8 mouse cellular contexts compared by ENCODE assay signal in the genomic region with DNA sequence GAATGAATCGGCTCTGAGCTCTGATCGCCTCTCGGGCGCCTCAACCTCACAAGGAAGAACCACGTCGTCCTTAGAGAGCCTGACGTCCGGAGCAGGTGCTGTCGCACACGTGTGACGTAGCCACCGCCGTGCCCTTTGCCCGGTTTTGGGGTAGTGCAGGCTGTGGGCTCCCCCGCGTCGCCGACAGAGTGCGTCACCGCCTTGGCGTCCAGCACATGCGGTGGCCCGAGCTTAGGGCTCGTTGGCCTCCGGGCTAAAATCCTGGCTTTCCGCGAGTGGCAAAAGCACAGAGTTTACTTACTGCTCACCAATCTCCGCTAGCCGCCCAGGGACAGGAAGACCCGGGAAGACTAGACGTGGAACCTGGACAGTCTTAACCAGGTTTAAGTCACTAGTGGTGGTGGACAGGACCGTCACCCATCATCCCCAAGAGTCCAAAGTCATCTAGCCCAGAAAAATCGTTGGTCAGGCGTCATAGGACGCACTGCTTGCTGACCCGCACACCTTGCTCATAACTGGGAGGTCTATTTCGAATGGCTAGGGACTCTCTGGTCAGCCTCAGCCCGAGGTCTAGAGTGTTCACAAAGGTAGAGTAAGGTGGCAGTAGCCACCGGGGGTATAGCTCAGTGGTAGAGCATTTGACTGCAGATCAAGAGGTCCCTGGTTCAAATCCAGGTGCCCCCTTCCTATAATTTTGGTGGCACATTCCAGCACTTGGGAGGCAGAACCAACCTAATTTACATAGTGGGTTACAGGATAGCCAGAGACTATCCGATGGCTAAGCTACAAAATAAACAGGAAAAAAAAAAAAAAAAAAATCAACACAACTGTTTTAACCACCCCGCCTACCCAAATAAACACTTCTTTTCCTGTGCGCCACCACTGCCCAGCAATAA. TPM values are rescaled to one million over a fixed set of nuclear protein-coding genes. Genes with fewer than 3 reads are reported as not detected.
DNase-seq lines count a peak whose midpoint lies in the region; ATAC-seq and TF ChIP-seq lines count a peak whose summit lies in the region.

No protein-coding gene starts in this region.

- peaks cover 26% of the 10 kb centered on the region for H3K4me1 ChIP-seq in hindbrain, embryonic 10.5 days (replicated peaks)
- peaks cover 7% of the 10 kb centered on the region; the same call in 1 of the 2 replicates for H3K4me1 ChIP-seq in lung, postnatal 0 days (ENCODE audit: insufficient read depth, low read depth, low read length)

- 0 out of 2 replicates have a peak, but pooled peaks have one; percentile 8 for TF ChIP-seq EP300 in lung, postnatal 0 days (IDR thresholded peaks at IDR 0.05)

- no peaks in the 10 kb centered on the region for H3K27me3 ChIP-seq in hindbrain, embryonic 10.5 days (ENCODE audit: insufficient read depth, poor library complexity, severe bottlenecking)
- no peaks in the 10 kb centered on the region for H3K27me3 ChIP-seq in lung, postnatal 0 days (replicated peaks; ENCODE audit: insufficient read depth, low read length)

- peak; percentile 94 for ATAC-seq in frontal cortex, adult (ENCODE audit: low TSS enrichment)
- peak; percentile 98 for ATAC-seq in lung, postnatal 0 days

- peak overlapping the region; percentile 83 for H3K4me2 ChIP-seq in lung, postnatal 0 days (replicated peaks; ENCODE audit: low read depth, low read length)

- TF ChIP-seq CTCF in lung, postnatal 0 days (IDR thresholded peaks at IDR 0.05): no peak; the same call in 1 of the 2 replicates

- H3K9me3 ChIP-seq in hindbrain, embryonic 10.5 days: no peaks in the 10 kb centered on the region
- no peaks in the 10 kb centered on the region for H3K9me3 ChIP-seq in lung, postnatal 0 days (ENCODE audit: low read length)

- peak overlapping the region; percentile 55 for H3K9ac ChIP-seq in lung, postnatal 0 days (replicated peaks; ENCODE audit: low read depth)

- peak overlapping the region; percentile 88 for H3K27ac ChIP-seq in hindbrain, embryonic 10.5 days
- peak overlapping the region; percentile 73 for H3K27ac ChIP-seq in lung, postnatal 0 days (ENCODE audit: low read length)

- no peaks in the 10 kb centered on the region for H3K36me3 ChIP-seq in hindbrain, embryonic 10.5 days
- H3K36me3 ChIP-seq in lung, postnatal 0 days (ENCODE audit: insufficient read depth, low read length): no peaks in the 10 kb centered on the region

- H3K4me3 ChIP-seq in hindbrain, embryonic 10.5 days: peak overlapping the region; percentile 84
- peak overlapping the region; percentile 69 for H3K4me3 ChIP-seq in lung, postnatal 0 days (ENCODE audit: low read depth, low read length)

- 6% methylated on average over 42 of the region's 42 CpGs for WGBS in hindbrain, embryonic 10.5 days
- 3% methylated on average over 42 of the region's 42 CpGs for WGBS in lung, postnatal 0 days

- peak; percentile 26 for DNase-seq in MN1 (ENCODE audit: low spot score)
- peak; percentile 94 for DNase-seq in cerebellum, adult 9-10 months
- peak; percentile 95 for DNase-seq in hindbrain, embryonic 10.5 days (ENCODE audit: low spot score)
- peak; percentile 95 for DNase-seq in layer of hippocampus, adult 9-11 months
- peak; percentile 89 for DNase-seq in lung, postnatal 0 days (ENCODE audit: low spot score)
- peak; percentile 63 for DNase-seq in ovary, postnatal 14 days (ENCODE audit: low spot score)
- peak; percentile 92 for DNase-seq in thymus, postnatal 14 days

RNA-seq across cellular contexts. Expression of a gene that starts 16.8 kb away (rescaled TPM):
- 59.9 and 94.3 TPM in 2 replicates for polyA plus RNA-seq in hindbrain, embryonic 10.5 days (2016; fragmentation: Nextera tagmentation; extraction: Ambion mirVana)
- 20.6 and 22.3 TPM in 2 replicates for polyA plus RNA-seq in lung, postnatal 0 days (2015; fragmentation: Nextera tagmentation; extraction: Ambion mirVana)

RNA-seq across cellular contexts. Expression of a gene that starts 47.0 kb away (rescaled TPM):
- 0.92 and 1.3 TPM in 2 replicates for polyA plus RNA-seq in hindbrain, embryonic 10.5 days (2016; fragmentation: Nextera tagmentation; extraction: Ambion mirVana)
- 0.42 and 0.46 TPM in 2 replicates for polyA plus RNA-seq in lung, postnatal 0 days (2015; fragmentation: Nextera tagmentation; extraction: Ambion mirVana)

Comparison
In these comparisons a context has a peak if more than half of its experiments do, and no peak if none do; other contexts are left out.
1. Peak in every context shown above with its lines: DNase-seq, ATAC-seq, H3K4me3 ChIP-seq and H3K27ac ChIP-seq.
2. DNase-seq: peak in every context shown above with its lines; median percentile 95 in hindbrain, embryonic 10.5 days; 95 in layer of hippocampus, adult 9-11 months; 94 in cerebellum, adult 9-10 months; 92 in thymus, postnatal 14 days; 89 in lung, postnatal 0 days; 63 in ovary, postnatal 14 days; 26 in MN1.